Mouse (Mus musculus) CH12F3 (cell line): ENCODE measurements around the gene Ppib.

Experiments used
- in situ Hi-C: fragments of 300-500 bp; cut with MboI; formaldehyde crosslinking; loops from 2 replicates; pipeline ENCODE4 v1.14.3; 2020; ENCODE audit warnings: low sequenced_read_pairs

Ppib gene

GRCm38 (mm10) chr9:66072754-66073153, 12.7 kb downstream of the Ppib start:
- in situ Hi-C loops = no loop called here

GRCm38 (mm10) chr9:66078072-66078471, 18.1 kb downstream of the Ppib start:
- in situ Hi-C loops = no loop called here

GRCm38 (mm10) chr9:66078493-66078892, 18.5 kb downstream of the Ppib start:
- in situ Hi-C loops = no loop called here

GRCm38 (mm10) chr9:66080804-66081459, 20.9 kb downstream of the Ppib start:
- in situ Hi-C loops = no loop called here

GRCm38 (mm10) chr9:66081999-66082398, 22.0 kb downstream of the Ppib start:
- in situ Hi-C loops = no loop called here

GRCm38 (mm10) chr9:66084171-66084570, 24.1 kb downstream of the Ppib start:
- in situ Hi-C loops = no loop called here

GRCm38 (mm10) chr9:66087062-66087461, 27.0 kb downstream of the Ppib start:
- in situ Hi-C loops = no loop called here

GRCm38 (mm10) chr9:66088411-66088810, 28.4 kb downstream of the Ppib start:
- in situ Hi-C loops = no loop called here

- in situ Hi-C loops = no loop called here
Measured at GRCm38 (mm10) chr9:66090593-66091244, 30.7 kb downstream of the Ppib start.

GRCm38 (mm10) chr9:66091327-66092231, 31.6 kb downstream of the Ppib start:
- in situ Hi-C loops = no loop called here

- in situ Hi-C loops = no loop called here
Measured at GRCm38 (mm10) chr9:66092664-66093063, 32.6 kb downstream of the Ppib start.

GRCm38 (mm10) chr9:66101577-66101976, 41.6 kb downstream of the Ppib start:
- in situ Hi-C loops = no loop called here

- in situ Hi-C loops = no loop called here
Measured at GRCm38 (mm10) chr9:66102668-66103067, 42.6 kb downstream of the Ppib start.

GRCm38 (mm10) chr9:66104601-66105000, 44.6 kb downstream of the Ppib start:
- in situ Hi-C loops = no loop called here

GRCm38 (mm10) chr9:66105168-66105567, 45.1 kb downstream of the Ppib start:
- in situ Hi-C loops = no loop called here

- in situ Hi-C loops = no loop called here
Measured at GRCm38 (mm10) chr9:66109574-66109973, 49.6 kb downstream of the Ppib start.

- in situ Hi-C loops = no loop called here
Measured at GRCm38 (mm10) chr9:66110126-66110525, 50.1 kb downstream of the Ppib start.

- in situ Hi-C loops = no loop called here
Measured at GRCm38 (mm10) chr9:66110611-66111379, 50.8 kb downstream of the Ppib start.

- in situ Hi-C loops = no loop called here
Measured at GRCm38 (mm10) chr9:66114341-66114740, 54.3 kb downstream of the Ppib start.
